Mouse (Mus musculus) megakaryocyte, embryonic 14.5 days (primary cell): ENCODE data around the gene Tmem182.

ENCODE experiments used
- FLI1 ChIP-seq: IDR thresholded peaks from 2 replicates; pipeline ENCODE4 v1.6.1; 2012; ENCODE audit warnings: low read length, inconsistent platforms, mixed read lengths
- GATA1 ChIP-seq: IDR thresholded peaks from 3 replicates; pipeline ENCODE4 v1.6.1; 2012; ENCODE audit warnings: mixed read lengths, low read length, inconsistent platforms, borderline replicate concordance

- TF ChIP-seq FLI1 (no peak), GATA1 (no peak)
Measured at GRCm38 (mm10) chr1:40890246-40890645, 84.8 kb downstream of the Tmem182 start.
